Mouse (Mus musculus) urinary bladder, postnatal 4 days (tissue): ENCODE data around the gene Il22ra2.

Experiments used
- DNase-seq, 2 experiments: peaks; one replicate each; pipeline ENCODE4 v3.0.0; 2021 to 2022; ENCODE audit warnings: low spot score in 2 of 2

The Il22ra2 gene

GRCm38 (mm10) chr10:19601502-19601901 is 20.3 kb upstream of the Il22ra2 start:
- DNase-seq = peak in 1 of 2 experiments; percentile 72

GRCm38 (mm10) chr10:19603231-19603630 is 18.6 kb upstream of the Il22ra2 start:
- DNase-seq = no peak

GRCm38 (mm10) chr10:19609125-19609524 is 12.7 kb upstream of the Il22ra2 start:
- DNase-seq = no peak

- no peak for DNase-seq
Observed at GRCm38 (mm10) chr10:19611616-19612015, 10.2 kb upstream of the Il22ra2 start.

GRCm38 (mm10) chr10:19613111-19613753 is 8.6 kb upstream of the Il22ra2 start:
- DNase-seq = no peak

GRCm38 (mm10) chr10:19619736-19620135 is 2.1 kb upstream of the Il22ra2 start:
- no peak for DNase-seq

GRCm38 (mm10) chr10:19624617-19625016 is 2.8 kb downstream of the Il22ra2 start:
- DNase-seq = no peak

GRCm38 (mm10) chr10:19627342-19627741 is 5.5 kb downstream of the Il22ra2 start:
- DNase-seq = no peak

GRCm38 (mm10) chr10:19627748-19628147 is 6.0 kb downstream of the Il22ra2 start:
- no peak for DNase-seq

- DNase-seq = no peak
Observed at GRCm38 (mm10) chr10:19631616-19632195, 9.9 kb downstream of the Il22ra2 start.

- DNase-seq = no peak
Observed at GRCm38 (mm10) chr10:19638851-19639250, 17.1 kb downstream of the Il22ra2 start.

GRCm38 (mm10) chr10:19639630-19640029 is 17.8 kb downstream of the Il22ra2 start:
- no peak for DNase-seq

GRCm38 (mm10) chr10:19645119-19645518 is 23.3 kb downstream of the Il22ra2 start:
- DNase-seq = no peak

- DNase-seq = no peak
Observed at GRCm38 (mm10) chr10:19657426-19657825, 35.6 kb downstream of the Il22ra2 start.

GRCm38 (mm10) chr10:19659953-19660352 is 38.2 kb downstream of the Il22ra2 start:
- DNase-seq = no peak

GRCm38 (mm10) chr10:19668973-19669372 is 47.2 kb downstream of the Il22ra2 start:
- DNase-seq = no peak

GRCm38 (mm10) chr10:19672015-19672414 is 50.2 kb downstream of the Il22ra2 start:
- no peak for DNase-seq

GRCm38 (mm10) chr10:19673146-19673545 is 51.3 kb downstream of the Il22ra2 start:
- DNase-seq = no peak
